Mouse (Mus musculus): ENCODE results near the gene Ppp1r36. TPM values are rescaled to one million over a fixed set of nuclear protein-coding genes. Genes with fewer than 3 reads are reported as not detected.

Gene Ppp1r36
- total and polyA plus RNA-seq, 3 experiments: not detected

DNA sequence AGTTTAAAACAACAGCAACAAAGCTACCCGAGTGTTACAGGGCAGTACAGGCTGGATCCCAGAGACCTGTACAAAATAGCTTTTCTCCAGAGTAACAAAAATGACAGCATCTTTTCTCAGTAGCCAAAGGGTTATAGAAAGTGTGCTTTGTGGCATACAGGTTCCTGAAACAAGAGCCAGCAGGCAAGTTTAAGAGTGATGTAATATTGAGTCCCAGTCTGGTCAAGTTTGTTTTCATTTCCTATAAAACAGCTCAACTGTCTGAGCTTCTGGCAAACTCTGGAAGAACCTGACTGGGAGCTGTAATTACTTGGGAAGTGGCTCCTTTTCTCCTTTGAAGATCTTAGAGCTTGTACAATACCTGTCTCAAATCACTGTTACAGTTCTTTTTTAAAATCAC is 10.2 kb upstream of the Ppp1r36 start:
- in situ Hi-C loops (cut with MboI; ENCODE audit: low pct_ligation_motif_present, low pct_unique_long_range_greater_than_20kb, low sequenced_read_pairs): loop anchor here (5.0 kb wide), 1 partner anchor 35 kb away; the partner anchor contains the start of gene Zbtb1
- H3K9me3 ChIP-seq (replicated peaks; ENCODE audit: low read length): peaks cover 19% of the 10 kb centered on the region
- no peak overlapping the region for H3K9ac ChIP-seq (ENCODE audit: insufficient read depth, low read depth)
- H3K27ac ChIP-seq (ENCODE audit: insufficient read depth, low read depth): no peak overlapping the region
- H3K36me3 ChIP-seq (replicated peaks in 1 of 2; ENCODE audit: control insufficient read depth in 1 of 2, insufficient read depth in 1 of 2, low read length in 1 of 2): peaks cover 2 to 12% of the 10 kb centered on the region in 2 experiments
- no peak overlapping the region for H3K4me3 ChIP-seq (replicated peaks in 1 of 3; ENCODE audit: low read depth in 2 of 3, low read length in 2 of 3, poor library complexity in 1 of 3)
- DNase-seq (ENCODE audit: extremely low read depth): no peak
- H3K27me3 ChIP-seq (replicated peaks): no peaks in the 10 kb centered on the region
- no peak for TF ChIP-seq KAT2A (IDR thresholded peaks at IDR 0.05; ENCODE audit: insufficient replicate concordance, low read length)
- TF ChIP-seq ZKSCAN1 (IDR thresholded peaks at IDR 0.05; ENCODE audit: borderline replicate concordance, low read depth, low read length): no peak
- TF ChIP-seq BHLHE40 (IDR thresholded peaks at IDR 0.05; ENCODE audit: low read depth, low read length): no peak
- no peak for TF ChIP-seq JUN (IDR thresholded peaks at IDR 0.05; ENCODE audit: insufficient read depth, low read depth, low read length)
- no peak for TF ChIP-seq UBTF (IDR thresholded peaks at IDR 0.05; ENCODE audit: low read depth, low read length)
- no peak for TF ChIP-seq ZMIZ1 (IDR thresholded peaks at IDR 0.05; ENCODE audit: low read depth, low read length)
- no peak for TF ChIP-seq CHD1 (IDR thresholded peaks at IDR 0.05; ENCODE audit: low read depth, low read length)
- no peak for TF ChIP-seq USF2 (conservative IDR thresholded peaks at IDR 0.05; ENCODE audit: low read depth, low read length)
- no peak for TF ChIP-seq E2F4 (IDR thresholded peaks at IDR 0.05; ENCODE audit: insufficient replicate concordance, low read depth, low read length)
- TF ChIP-seq CTCF (conservative IDR thresholded peaks at IDR 0.05 in 1 of 2, IDR thresholded peaks at IDR 0.05 in 1 of 2; ENCODE audit: low read depth in 2 of 2, low read length in 2 of 2): no peak
- no peak overlapping the region for H3K4me2 ChIP-seq (ENCODE audit: insufficient read depth, low read depth, poor library complexity, severe bottlenecking)
- H3K4me1 ChIP-seq (ENCODE audit: control insufficient read depth in 1 of 2, insufficient read depth in 2 of 2): peaks cover 0 to 10% of the 10 kb centered on the region in 2 experiments; a peak in 2 of 4 replicates
- no peaks in the 10 kb centered on the region for H3K79me2 ChIP-seq (replicated peaks; ENCODE audit: control insufficient read depth, extremely low read depth, insufficient read depth, poor library complexity, severe bottlenecking)
- dilution Hi-C loops (cut with MboI; ENCODE audit: extremely low pct_ligation_motif_present, extremely low pct_unique_long_range_greater_than_20kb, low sequenced_read_pairs): no loop called here

DNA sequence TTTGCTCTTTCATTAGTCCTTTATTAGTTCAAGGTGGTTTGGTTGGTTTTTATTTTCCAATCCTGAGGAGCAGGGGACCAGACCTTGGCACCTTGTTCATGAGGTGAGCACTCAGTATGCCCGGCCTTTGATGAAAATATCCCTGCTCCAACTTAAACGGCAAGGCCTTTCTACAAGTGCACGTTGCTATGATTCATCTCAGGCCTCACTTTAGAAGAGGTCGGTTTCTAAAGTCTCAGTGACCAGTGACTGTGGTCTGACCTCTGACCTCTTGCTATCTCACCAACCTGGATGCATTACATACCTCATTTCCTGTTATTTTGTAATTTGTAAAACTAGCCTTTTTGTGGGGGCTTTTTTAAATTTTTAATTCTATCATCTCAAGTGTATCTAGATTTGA is 8.2 kb upstream of the Ppp1r36 start:
- H3K9ac ChIP-seq (ENCODE audit: insufficient read depth, low read depth): no peak overlapping the region
- H3K4me2 ChIP-seq (ENCODE audit: insufficient read depth, low read depth, poor library complexity, severe bottlenecking): no peak overlapping the region
- in situ Hi-C loops (cut with MboI; ENCODE audit: low pct_ligation_motif_present, low pct_unique_long_range_greater_than_20kb, low sequenced_read_pairs) (loop anchor here (5.0 kb wide), 1 partner anchor 37 kb away; the partner anchor contains the start of gene Zbtb1), dilution Hi-C loops (cut with MboI; ENCODE audit: extremely low pct_ligation_motif_present, extremely low pct_unique_long_range_greater_than_20kb, low sequenced_read_pairs) (no loop called here)
- no peak overlapping the region for H3K4me3 ChIP-seq (replicated peaks in 1 of 3; ENCODE audit: low read depth in 2 of 3, low read length in 2 of 3, poor library complexity in 1 of 3)
- H3K27me3 ChIP-seq (replicated peaks): no peaks in the 10 kb centered on the region
- TF ChIP-seq BHLHE40 (IDR thresholded peaks at IDR 0.05; ENCODE audit: low read depth, low read length): peak; percentile 45
- no peak for TF ChIP-seq MAFK (IDR thresholded peaks at IDR 0.05; ENCODE audit: insufficient replicate concordance, low read length)
- TF ChIP-seq CHD2 (IDR thresholded peaks at IDR 0.05; ENCODE audit: low read length): 0 out of 2 replicates have a peak, but pooled peaks have one; percentile 17
- H3K4me1 ChIP-seq (ENCODE audit: control insufficient read depth in 1 of 2, insufficient read depth in 2 of 2): peaks cover 0 to 4% of the 10 kb centered on the region in 2 experiments; a peak in 1 of 4 replicates
- no peaks in the 10 kb centered on the region for H3K79me2 ChIP-seq (replicated peaks; ENCODE audit: control insufficient read depth, extremely low read depth, insufficient read depth, poor library complexity, severe bottlenecking)
- peaks cover 2 to 12% of the 10 kb centered on the region in 2 experiments for H3K36me3 ChIP-seq (replicated peaks in 1 of 2; ENCODE audit: control insufficient read depth in 1 of 2, insufficient read depth in 1 of 2, low read length in 1 of 2)
- peaks cover 19% of the 10 kb centered on the region for H3K9me3 ChIP-seq (replicated peaks; ENCODE audit: low read length)
- no peak overlapping the region for H3K27ac ChIP-seq (ENCODE audit: insufficient read depth, low read depth)
- DNase-seq (ENCODE audit: extremely low read depth): no peak

DNA sequence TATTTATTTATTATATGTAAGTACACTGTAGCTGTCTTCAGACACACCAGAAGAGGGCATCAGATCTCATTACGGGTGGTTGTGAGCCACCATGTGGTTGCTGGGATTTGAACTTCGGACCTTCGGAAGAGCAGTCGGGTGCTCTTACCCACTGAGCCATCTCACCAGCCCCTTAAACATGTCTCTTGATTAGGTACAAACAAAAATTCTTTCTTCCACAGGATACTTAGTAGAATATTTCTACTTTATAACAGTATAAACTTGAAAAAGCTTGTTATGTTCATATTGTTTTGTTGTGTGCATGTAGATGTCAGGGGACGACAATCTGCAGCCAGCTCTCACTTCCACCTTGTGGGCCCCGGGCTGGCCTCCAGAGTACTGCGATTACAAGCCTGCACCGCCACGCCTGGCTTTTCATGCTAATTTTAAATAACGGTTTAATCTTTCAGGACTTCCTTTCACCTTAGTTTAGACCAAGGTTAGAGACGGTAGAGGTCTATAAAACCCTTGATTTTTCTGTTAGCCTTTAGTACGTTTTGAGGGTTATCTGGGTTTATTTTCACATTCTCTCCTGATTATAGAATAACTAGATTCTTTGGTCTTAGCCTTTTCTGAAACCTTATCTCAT is 1.8 kb upstream of the Ppp1r36 start:
- Histone ChIP-seq H3K4me1 (ENCODE audit: control insufficient read depth in 1 of 2, insufficient read depth in 2 of 2) (peaks cover 6 to 12% of the 10 kb centered on the region in 2 experiments), H3K9me3 (replicated peaks; ENCODE audit: low read length) (peaks cover 11% of the 10 kb centered on the region), H3K27me3 (replicated peaks) (no peaks in the 10 kb centered on the region), H3K27ac (ENCODE audit: insufficient read depth, low read depth) (no peak overlapping the region), H3K36me3 (replicated peaks in 1 of 2; ENCODE audit: control insufficient read depth in 1 of 2, insufficient read depth in 1 of 2, low read length in 1 of 2) (no peaks in the 10 kb centered on the region), H3K4me3 (replicated peaks in 1 of 3; ENCODE audit: low read depth in 2 of 3, low read length in 2 of 3, poor library complexity in 1 of 3) (no peak overlapping the region), H3K79me2 (replicated peaks; ENCODE audit: control insufficient read depth, extremely low read depth, insufficient read depth, poor library complexity, severe bottlenecking) (no peaks in the 10 kb centered on the region), H3K4me2 (ENCODE audit: insufficient read depth, low read depth, poor library complexity, severe bottlenecking) (peak overlapping the region; percentile 31; the same call in 1 of the 2 replicates), H3K9ac (ENCODE audit: insufficient read depth, low read depth) (no peak overlapping the region)
- in situ Hi-C loops (cut with MboI; ENCODE audit: low pct_ligation_motif_present, low pct_unique_long_range_greater_than_20kb, low sequenced_read_pairs) (no loop called here), dilution Hi-C loops (cut with MboI; ENCODE audit: extremely low pct_ligation_motif_present, extremely low pct_unique_long_range_greater_than_20kb, low sequenced_read_pairs) (no loop called here)
- DNase-seq (ENCODE audit: extremely low read depth): peak; percentile 53
- no peak for TF ChIP-seq ELF1 (IDR thresholded peaks at IDR 0.05; ENCODE audit: low read depth, low read length)
- peak; percentile 82 for TF ChIP-seq TBP (conservative IDR thresholded peaks at IDR 0.05; ENCODE audit: low read depth, low read length)
- no peak for TF ChIP-seq JUND (conservative IDR thresholded peaks at IDR 0.05; ENCODE audit: low read depth, low read length)
- no peak for TF ChIP-seq HCFC1 (IDR thresholded peaks at IDR 0.05; ENCODE audit: low read depth, low read length)
- peak; percentile 78 for TF ChIP-seq IRF4 (IDR thresholded peaks at IDR 0.05; ENCODE audit: low read depth, low read length)
- TF ChIP-seq POLR2A (IDR thresholded peaks at IDR 0.05; ENCODE audit: low read depth, low read length): no peak
- TF ChIP-seq EP300 (IDR thresholded peaks at IDR 0.05; ENCODE audit: low read length): peak; percentile 46; the same call in 1 of the 2 replicates

All from CH12.LX (cell line).